9 mouse cellular contexts compared by ENCODE assay signal in the genomic region with DNA sequence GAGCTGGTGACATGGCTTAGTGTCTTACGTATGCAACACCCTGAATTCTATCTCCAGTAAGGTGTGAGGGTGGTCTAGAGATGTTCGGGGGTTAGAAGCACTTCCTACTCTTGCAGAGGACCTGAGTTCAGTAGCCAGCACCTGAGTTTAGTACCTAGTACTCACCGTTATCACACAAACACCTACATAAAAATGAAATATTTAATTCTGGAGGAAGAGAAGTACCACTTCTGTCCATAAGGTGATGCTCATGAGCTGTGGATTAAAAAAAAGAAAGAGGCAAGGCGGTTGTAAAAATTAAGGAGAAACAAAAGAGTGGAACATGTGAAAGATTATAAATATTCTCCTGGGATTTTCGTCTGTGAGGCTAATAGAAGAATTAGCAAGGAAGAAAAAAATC. TPM values are rescaled to one million over a fixed set of nuclear protein-coding genes. Genes with fewer than 3 reads are reported as not detected.
DNase-seq lines count a peak whose midpoint lies in the region; ATAC-seq and TF ChIP-seq lines count a peak whose summit lies in the region.
"Had no signal": no experiment of that assay in that cellular context is flagged by ENCODE, and none has a peak within 500 bp of the region (broad histone marks: within the 10 kb centered on the region; RNA-seq: fewer than 3 reads in every experiment).

No protein-coding gene starts in this region.

- H3K4me2 ChIP-seq in kidney, embryonic 14.5 days (replicated peaks; ENCODE audit: low read depth, low read length) = no peak overlapping the region
- H3K4me2 ChIP-seq in kidney, embryonic 16.5 days (replicated peaks; ENCODE audit: low read depth, low read length) = no peak overlapping the region
- H3K4me2 ChIP-seq in forebrain, postnatal 0 days (ENCODE audit: low read depth) = no peak overlapping the region
- H3K4me2 ChIP-seq in lung, postnatal 0 days (replicated peaks; ENCODE audit: low read depth, low read length) = no peak overlapping the region
- H3K4me2 ChIP-seq: liver, embryonic 15.5 days had no signal

- peak; percentile 40 for DNase-seq in R1 (ENCODE audit: low read depth, low spot score)
- peak; percentile 67 for DNase-seq in forebrain, postnatal 0 days
- peak; percentile 57 for DNase-seq in lung, postnatal 0 days (ENCODE audit: low spot score)
- no peak for DNase-seq in adrenal gland, postnatal 25 days
- DNase-seq in layer of hippocampus, postnatal 14 days (ENCODE audit: low spot score in 2 of 2) = no peak
- DNase-seq in kidney, adult 11 months = no peak

- no peaks in the 10 kb centered on the region for H3K36me3 ChIP-seq in kidney, embryonic 14.5 days (ENCODE audit: control insufficient read depth, insufficient read depth, low read length)
- no peaks in the 10 kb centered on the region for H3K36me3 ChIP-seq in kidney, embryonic 16.5 days (ENCODE audit: insufficient read depth, low read length)
- no peaks in the 10 kb centered on the region for H3K36me3 ChIP-seq in forebrain, postnatal 0 days (ENCODE audit: insufficient read depth)
- H3K36me3 ChIP-seq in lung, postnatal 0 days (ENCODE audit: insufficient read depth, low read length) = no peaks in the 10 kb centered on the region
- H3K36me3 ChIP-seq: liver, embryonic 15.5 days had no signal

- no peak overlapping the region for H3K9ac ChIP-seq in kidney, embryonic 14.5 days (ENCODE audit: low read depth, low read length)
- H3K9ac ChIP-seq in kidney, embryonic 16.5 days (replicated peaks; ENCODE audit: low read length) = no peak overlapping the region
- H3K9ac ChIP-seq in forebrain, postnatal 0 days = no peak overlapping the region
- H3K9ac ChIP-seq in lung, postnatal 0 days (replicated peaks; ENCODE audit: low read depth) = no peak overlapping the region
- H3K9ac ChIP-seq: liver, embryonic 15.5 days had no signal

- WGBS in kidney, embryonic 14.5 days = 36% methylated on average over 5 of the region's 5 CpGs
- WGBS in kidney, embryonic 16.5 days = 36% methylated on average over 5 of the region's 5 CpGs
- 30% methylated on average over 5 of the region's 5 CpGs for WGBS in forebrain, postnatal 0 days
- 24% methylated on average over 5 of the region's 5 CpGs for WGBS in lung, postnatal 0 days

- peaks cover 11% of the 10 kb centered on the region; the same call in 1 of the 2 replicates for H3K4me1 ChIP-seq in kidney, embryonic 14.5 days (ENCODE audit: control insufficient read depth, insufficient read depth, low read length)
- peaks cover 26% of the 10 kb centered on the region for H3K4me1 ChIP-seq in kidney, embryonic 16.5 days (ENCODE audit: insufficient read depth, low read length)
- 0 out of 2 replicates have a peak, but pooled peaks cover 8% of the 10 kb centered on the region for H3K4me1 ChIP-seq in forebrain, postnatal 0 days (ENCODE audit: insufficient read depth)
- no peaks in the 10 kb centered on the region for H3K4me1 ChIP-seq in lung, postnatal 0 days (ENCODE audit: insufficient read depth, low read depth, low read length)

- no peak for TF ChIP-seq EP300 in lung, postnatal 0 days (IDR thresholded peaks at IDR 0.05)

- ATAC-seq in kidney, embryonic 14.5 days (ENCODE audit: low FRiP score, low TSS enrichment) = no peak
- ATAC-seq in kidney, embryonic 16.5 days (ENCODE audit: low FRiP score, low TSS enrichment) = no peak
- ATAC-seq in forebrain, postnatal 0 days = 0 out of 2 replicates have a peak, but pooled peaks have one; percentile 5
- no peak for ATAC-seq in lung, postnatal 0 days

- H3K4me3 ChIP-seq in kidney, embryonic 14.5 days (ENCODE audit: low read length) = no peak overlapping the region
- H3K4me3 ChIP-seq in kidney, embryonic 16.5 days (ENCODE audit: low read length) = no peak overlapping the region
- H3K4me3 ChIP-seq in forebrain, postnatal 0 days (ENCODE audit: low read depth, low read length) = no peak overlapping the region
- H3K4me3 ChIP-seq in lung, postnatal 0 days (ENCODE audit: low read depth, low read length) = no peak overlapping the region
- H3K4me3 ChIP-seq: liver, embryonic 15.5 days had no signal

- no peaks in the 10 kb centered on the region for H3K27me3 ChIP-seq in kidney, embryonic 14.5 days (ENCODE audit: control insufficient read depth, insufficient read depth, low read length)
- H3K27me3 ChIP-seq in kidney, embryonic 16.5 days (ENCODE audit: insufficient read depth, low read length) = 0 out of 2 replicates have a peak, but pooled peaks cover 3% of the 10 kb centered on the region
- H3K27me3 ChIP-seq in forebrain, postnatal 0 days (ENCODE audit: insufficient read depth, low read length) = no peaks in the 10 kb centered on the region
- H3K27me3 ChIP-seq in lung, postnatal 0 days (replicated peaks; ENCODE audit: insufficient read depth, low read length) = 0 out of 2 replicates have a peak, but pooled peaks cover 6% of the 10 kb centered on the region

- H3K27ac ChIP-seq in kidney, embryonic 14.5 days (ENCODE audit: low read depth, low read length) = peak overlapping the region; percentile 44; the same call in 1 of the 2 replicates
- no peak overlapping the region for H3K27ac ChIP-seq in kidney, embryonic 16.5 days (ENCODE audit: low read length)
- H3K27ac ChIP-seq in forebrain, postnatal 0 days (ENCODE audit: low read depth, low read length) = no peak overlapping the region
- H3K27ac ChIP-seq in lung, postnatal 0 days (ENCODE audit: low read length) = no peak overlapping the region
- H3K27ac ChIP-seq: liver, embryonic 15.5 days had no signal

- H3K9me3 ChIP-seq in kidney, embryonic 14.5 days (ENCODE audit: control insufficient read depth, low read length) = no peaks in the 10 kb centered on the region
- H3K9me3 ChIP-seq in kidney, embryonic 16.5 days (ENCODE audit: low read length) = no peaks in the 10 kb centered on the region
- no peaks in the 10 kb centered on the region for H3K9me3 ChIP-seq in forebrain, postnatal 0 days (ENCODE audit: low read length)
- H3K9me3 ChIP-seq in lung, postnatal 0 days (ENCODE audit: low read length) = no peaks in the 10 kb centered on the region

- peak; percentile 85 for TF ChIP-seq CTCF in forebrain, postnatal 0 days (IDR thresholded peaks at IDR 0.05; ENCODE audit: low read depth)
- TF ChIP-seq CTCF in lung, postnatal 0 days (IDR thresholded peaks at IDR 0.05) = peak; percentile 82

RNA-seq across cellular contexts. Expression of a gene that starts 2.1 kb away (rescaled TPM):
- polyA plus RNA-seq in kidney, embryonic 14.5 days (2014; fragmentation: Nextera tagmentation; extraction: Ambion mirVana) = 19.9 and 23.2 TPM in 2 replicates
- polyA plus RNA-seq in kidney, embryonic 16.5 days (2015; fragmentation: Nextera tagmentation; extraction: Ambion mirVana) = 13.8 and 14.8 TPM in 2 replicates
- 159 and 160 TPM in 2 replicates for total RNA-seq in forebrain, postnatal 0 days (2014; rRNA removed)
- 86.6 and 104 TPM in 2 replicates for polyA plus RNA-seq in forebrain, postnatal 0 days (2015; fragmentation: Nextera tagmentation; extraction: Ambion mirVana)
- polyA plus RNA-seq in lung, postnatal 0 days (2015; fragmentation: Nextera tagmentation; extraction: Ambion mirVana) = 0.99 and 1.6 TPM in 2 replicates
- 0.52 TPM in 1 of 2 replicates, not detected in the other for total RNA-seq in adrenal gland, postnatal 25 days (2021)
- total RNA-seq in layer of hippocampus, postnatal 14 days (2021) = 100 to 1,000 TPM; 145 to 150 TPM

RNA-seq across cellular contexts. Expression of a gene that starts 9.1 kb away (rescaled TPM):
- polyA plus RNA-seq in kidney, embryonic 14.5 days (2014; fragmentation: Nextera tagmentation; extraction: Ambion mirVana) = 10.4 and 12.8 TPM in 2 replicates
- 26.5 and 28.0 TPM in 2 replicates for polyA plus RNA-seq in kidney, embryonic 16.5 days (2015; fragmentation: Nextera tagmentation; extraction: Ambion mirVana)
- total RNA-seq in forebrain, postnatal 0 days (2014; rRNA removed) = 3.5 and 3.6 TPM in 2 replicates
- polyA plus RNA-seq in forebrain, postnatal 0 days (2015; fragmentation: Nextera tagmentation; extraction: Ambion mirVana) = 3.8 and 5.5 TPM in 2 replicates
- polyA plus RNA-seq in lung, postnatal 0 days (2015; fragmentation: Nextera tagmentation; extraction: Ambion mirVana) = 54.3 and 55.4 TPM in 2 replicates
- 7.5 and 8.6 TPM in 2 replicates for total RNA-seq in adrenal gland, postnatal 25 days (2021)
- 1 to 10 TPM; 1.1 to 2.1 TPM for total RNA-seq in layer of hippocampus, postnatal 14 days (2021)

RNA-seq across cellular contexts. Expression of a gene that starts 57.1 kb away (rescaled TPM):
- polyA plus RNA-seq in kidney, embryonic 14.5 days (2014; fragmentation: Nextera tagmentation; extraction: Ambion mirVana) = not detected in 2 replicates
- polyA plus RNA-seq in kidney, embryonic 16.5 days (2015; fragmentation: Nextera tagmentation; extraction: Ambion mirVana) = not detected in 2 replicates
- total RNA-seq in forebrain, postnatal 0 days (2014; rRNA removed) = 0.31 and 3.1 TPM in 2 replicates
- polyA plus RNA-seq in forebrain, postnatal 0 days (2015; fragmentation: Nextera tagmentation; extraction: Ambion mirVana) = 0.29 and 1.3 TPM in 2 replicates
- polyA plus RNA-seq in lung, postnatal 0 days (2015; fragmentation: Nextera tagmentation; extraction: Ambion mirVana) = 0.05 TPM in 1 of 2 replicates, not detected in the other
- not detected in 2 replicates for total RNA-seq in adrenal gland, postnatal 25 days (2021)
- not detected for total RNA-seq in layer of hippocampus, postnatal 14 days (2021)
- polyA plus RNA-seq: liver, embryonic 15.5 days had no signal

Comparison
In these comparisons a context has a peak if more than half of its experiments do, and no peak if none do; other contexts are left out.
1. DNase-seq: peak in R1 (single experiment), forebrain, postnatal 0 days (single experiment) and lung, postnatal 0 days (single experiment); none in adrenal gland, postnatal 25 days (single experiment), layer of hippocampus, postnatal 14 days (0 of 2) and kidney, adult 11 months (single experiment).